Mouse (Mus musculus): ENCODE measurements at regions not wholly inside any gene's neighbourhood (a gene's known extent, or its start where the extent isn't known, plus 50 kb on each side); places are given as distances from the start of the nearest gene placed in this dataset.

DNA sequence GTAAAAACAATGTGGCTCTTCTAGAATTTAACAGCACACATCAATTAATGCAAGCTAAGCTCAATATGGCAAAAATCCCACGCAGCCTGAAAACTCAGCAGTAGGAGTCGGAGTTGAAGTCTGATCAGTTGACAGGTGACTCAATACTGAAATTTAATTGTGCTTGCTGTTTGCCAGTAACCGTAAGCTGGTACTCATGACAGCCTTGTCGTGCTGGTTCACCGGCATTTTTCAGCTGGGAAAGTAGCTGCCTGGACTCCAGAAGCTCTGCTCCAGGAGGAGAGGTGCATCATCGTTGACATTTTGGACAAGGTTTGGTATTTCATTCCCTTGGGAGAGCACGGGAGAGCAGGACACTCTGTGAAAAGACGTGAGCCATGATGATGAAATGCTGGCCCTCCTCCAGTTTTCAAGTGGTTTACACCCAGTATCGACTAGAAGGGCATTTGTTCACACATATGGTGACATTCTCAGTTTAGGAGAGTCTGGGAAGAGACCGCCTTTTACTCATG lies 372.1 kb upstream of the Actbl2 start:
- in situ Hi-C loops (cut with MboI; ENCODE audit: low sequenced_read_pairs): no loop called here

DNA sequence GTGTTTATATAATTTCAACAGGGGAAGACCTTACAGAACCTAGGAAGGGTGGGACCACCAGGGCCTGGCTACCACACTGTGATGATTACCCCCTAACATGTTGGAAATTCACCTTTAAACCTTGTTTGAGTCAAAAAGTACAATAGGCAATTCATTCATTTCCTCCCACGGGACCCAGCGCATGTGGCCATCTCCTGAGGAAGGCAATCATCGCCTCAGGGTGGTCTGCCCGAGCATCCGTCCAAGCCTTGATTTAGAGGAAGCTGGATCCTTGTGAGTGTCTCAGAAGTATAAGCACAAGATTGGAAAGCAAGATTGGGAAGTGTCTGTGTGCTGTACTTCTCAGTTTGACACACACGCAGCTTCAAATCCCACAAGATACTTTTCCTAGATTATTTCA lies 360.9 kb upstream of the Actbl2 start:
- in situ Hi-C loops (cut with MboI; ENCODE audit: low sequenced_read_pairs): no loop called here

DNA sequence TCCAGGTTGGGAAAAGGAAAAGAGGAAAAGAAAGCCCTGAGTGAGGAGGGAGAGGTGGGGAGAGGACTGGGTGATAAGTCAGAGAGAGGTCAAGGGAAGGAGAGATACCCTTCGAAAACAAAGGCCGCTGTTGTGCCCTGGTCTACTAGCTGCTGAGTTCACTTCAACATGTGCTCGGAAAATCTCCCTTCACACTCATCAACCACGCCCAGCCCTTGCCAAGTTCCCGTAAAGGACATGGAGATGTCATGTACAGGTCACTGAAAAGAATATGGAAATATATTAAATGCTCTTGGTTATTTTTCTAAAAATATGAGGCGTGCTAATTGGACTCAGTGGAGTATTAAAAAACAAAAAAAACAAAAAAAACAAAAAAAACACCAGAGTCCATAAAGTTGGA lies 359.5 kb upstream of the Actbl2 start:
- in situ Hi-C loops (cut with MboI; ENCODE audit: low sequenced_read_pairs): no loop called here

DNA sequence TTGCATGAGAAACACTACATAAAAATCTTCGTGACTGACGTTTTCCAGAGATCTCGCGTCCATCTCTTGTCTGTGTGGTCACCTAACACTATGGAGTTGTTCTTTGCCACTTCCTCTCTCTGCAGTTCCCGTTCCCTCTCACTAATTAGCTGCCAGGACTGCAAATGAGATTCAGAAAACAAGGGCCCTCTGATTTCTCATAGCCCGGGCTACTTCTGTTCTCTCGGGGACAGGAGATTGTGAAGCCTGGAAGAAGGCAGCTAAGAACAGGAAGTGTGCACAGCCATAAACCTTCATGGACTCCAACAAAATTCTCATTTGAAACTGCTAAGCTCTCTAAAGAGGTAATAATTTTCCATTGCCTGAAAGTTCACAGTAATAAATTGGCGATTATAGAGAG lies 358.9 kb upstream of the Actbl2 start:
- in situ Hi-C loops (cut with MboI; ENCODE audit: low sequenced_read_pairs): no loop called here

DNA sequence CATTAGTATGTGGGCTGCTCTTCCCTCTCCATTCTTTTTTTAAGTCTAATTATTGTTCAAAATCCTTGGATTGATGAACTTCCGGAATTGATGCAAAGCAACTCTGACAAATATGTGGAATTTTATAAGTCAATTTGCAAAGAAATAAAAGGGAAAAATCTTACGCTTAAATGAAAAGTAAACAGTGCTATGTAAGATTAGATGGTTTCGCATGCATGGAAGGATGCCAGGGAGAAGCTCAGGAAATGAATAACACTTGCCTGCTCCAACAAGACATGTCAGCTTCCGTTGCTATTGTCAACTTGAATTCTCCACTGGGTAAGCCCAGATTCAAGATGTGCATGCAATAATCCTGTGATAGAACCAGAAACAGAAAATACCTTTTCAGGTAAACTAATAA lies 357.2 kb upstream of the Actbl2 start:
- in situ Hi-C loops (cut with MboI; ENCODE audit: low sequenced_read_pairs): no loop called here

DNA sequence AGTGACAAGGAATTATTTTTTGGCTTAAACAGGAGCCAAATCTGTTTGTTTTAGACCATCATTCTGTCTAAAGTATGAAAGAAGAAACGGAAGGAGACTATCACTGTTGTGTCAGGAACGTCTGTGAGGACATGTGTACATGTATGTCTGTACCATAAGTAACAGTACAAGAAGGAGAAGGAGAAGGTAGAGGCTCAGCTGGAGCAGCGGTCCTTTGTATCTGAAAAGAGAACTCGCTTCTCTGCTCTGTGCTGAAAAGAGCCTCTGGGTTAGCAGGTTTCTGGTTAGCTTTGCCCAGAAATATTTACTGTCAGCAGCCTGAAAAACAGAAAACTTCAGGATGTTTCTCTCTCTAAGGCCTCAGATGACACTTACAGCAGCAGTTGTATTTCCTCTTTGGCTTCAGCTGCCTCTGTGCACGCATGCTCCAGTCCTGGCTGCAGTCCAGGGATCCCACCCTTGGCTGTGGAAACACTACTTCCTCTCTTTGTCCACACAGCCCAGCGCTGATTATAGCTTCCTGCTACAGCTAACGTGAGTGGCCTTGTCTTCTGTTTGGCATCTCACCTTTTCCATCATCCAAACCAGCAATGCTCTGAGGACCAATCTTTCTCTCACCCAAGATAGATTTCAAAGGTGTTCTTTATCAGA lies 351.7 kb upstream of the Actbl2 start:
- in situ Hi-C loops (cut with MboI; ENCODE audit: low sequenced_read_pairs): no loop called here

DNA sequence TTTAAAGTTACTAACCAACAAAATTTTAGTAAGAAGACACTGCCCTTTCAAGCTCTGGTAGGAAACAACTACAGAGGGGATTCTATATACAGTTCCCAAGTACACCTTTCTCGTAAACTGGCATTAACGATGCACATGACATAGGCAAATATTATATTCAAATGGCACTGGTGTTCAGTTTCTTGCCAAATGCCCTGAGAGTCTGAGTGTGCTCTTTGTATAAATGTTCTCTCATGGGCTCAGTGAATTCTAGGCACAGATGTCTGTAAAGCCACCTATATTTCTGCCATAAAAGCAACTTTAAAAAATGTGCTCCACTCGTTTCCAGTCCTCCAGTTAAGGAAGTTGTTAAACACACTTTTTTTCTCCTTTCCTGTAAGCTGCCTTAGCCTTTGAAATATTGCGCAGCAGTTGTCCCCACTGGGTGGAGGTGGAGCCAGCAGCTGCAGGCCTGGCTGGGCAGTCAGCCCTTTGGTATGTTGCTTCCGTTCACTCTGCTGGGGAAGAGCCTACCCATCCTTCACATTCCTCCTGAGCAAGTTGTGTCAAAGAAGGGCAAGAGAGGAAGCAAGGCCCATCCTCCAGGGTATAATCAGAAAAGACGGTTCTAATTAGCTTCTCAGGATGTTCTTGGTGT lies 347.4 kb upstream of the Actbl2 start:
- in situ Hi-C loops (cut with MboI; ENCODE audit: low sequenced_read_pairs): no loop called here

DNA sequence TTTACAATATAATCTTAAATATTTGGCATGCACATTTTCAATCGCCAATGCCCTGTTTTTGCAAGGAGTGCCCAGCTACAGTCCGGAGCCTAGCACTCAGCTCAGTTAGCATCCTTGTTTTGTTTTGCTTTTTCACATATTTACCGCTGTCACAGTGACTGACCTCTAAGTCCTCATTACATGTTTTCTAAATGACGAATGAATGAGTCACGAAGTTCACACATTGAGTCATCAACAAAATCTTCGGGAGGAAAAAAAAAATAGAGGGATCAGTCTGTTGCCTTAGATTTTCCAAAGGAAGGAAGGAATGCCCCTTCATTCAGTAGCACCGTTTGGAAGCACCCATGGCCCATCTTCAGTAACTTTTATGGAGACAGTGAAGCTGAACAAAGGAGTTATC lies 342.9 kb upstream of the Actbl2 start:
- in situ Hi-C loops (cut with MboI; ENCODE audit: low sequenced_read_pairs): no loop called here

DNA sequence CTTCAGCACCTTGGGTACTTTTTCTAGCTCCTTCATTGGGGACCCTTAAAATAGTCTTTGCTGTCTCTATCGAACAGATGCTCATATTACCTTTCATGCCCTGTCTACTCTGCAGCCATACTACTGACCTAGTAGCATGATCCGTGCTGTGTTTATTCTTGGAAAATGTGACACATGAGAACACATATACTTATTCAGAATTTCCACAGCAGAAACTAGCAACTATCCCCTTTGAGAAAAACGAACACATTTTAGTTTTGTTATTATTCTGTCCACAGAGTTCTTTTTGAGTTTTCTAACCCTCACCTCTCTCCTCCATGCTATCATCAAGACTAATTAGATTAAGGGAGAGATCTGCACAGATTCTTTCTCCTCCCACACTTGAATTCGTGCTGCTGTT lies 341.6 kb upstream of the Actbl2 start:
- in situ Hi-C loops (cut with MboI; ENCODE audit: low sequenced_read_pairs): no loop called here

DNA sequence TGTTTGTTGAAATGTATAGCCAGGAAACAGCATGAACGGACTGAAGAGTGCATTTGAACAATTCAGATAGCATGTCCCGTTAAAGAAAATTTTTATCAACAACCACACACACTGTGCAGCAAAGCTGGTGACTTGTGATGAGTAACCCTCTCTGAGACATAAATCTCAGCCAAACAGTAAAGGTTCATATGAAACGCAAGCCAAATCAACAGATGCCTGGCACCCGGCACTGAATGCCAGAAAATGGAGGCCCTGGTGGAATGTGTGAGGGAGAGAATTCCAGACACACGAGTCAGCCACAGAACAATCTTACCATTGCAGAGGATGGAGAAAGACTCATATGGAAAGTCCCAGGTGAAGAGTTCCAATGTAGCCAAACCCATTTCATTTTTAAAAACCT lies 341.1 kb upstream of the Actbl2 start:
- in situ Hi-C loops (cut with MboI; ENCODE audit: low sequenced_read_pairs): no loop called here

DNA sequence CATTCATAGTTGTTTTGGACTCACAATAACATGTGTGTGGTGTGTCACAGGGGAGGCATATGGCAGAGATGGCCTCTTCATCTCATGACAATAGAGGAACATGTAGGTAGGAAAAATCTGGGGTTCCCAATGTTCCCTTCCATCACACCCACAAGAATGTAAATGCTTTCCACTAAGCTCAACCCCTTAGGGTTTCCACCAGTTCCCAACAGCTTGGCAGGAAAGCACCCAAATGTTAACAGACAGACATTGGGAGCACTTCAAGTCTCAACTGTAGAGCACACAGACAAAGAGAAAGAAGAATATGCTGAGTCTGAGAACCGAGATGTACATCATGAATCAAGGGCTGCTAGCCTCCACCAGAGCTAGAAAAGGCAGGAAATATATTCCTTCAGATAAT lies 339.7 kb upstream of the Actbl2 start:
- in situ Hi-C loops (cut with MboI; ENCODE audit: low sequenced_read_pairs): no loop called here

DNA sequence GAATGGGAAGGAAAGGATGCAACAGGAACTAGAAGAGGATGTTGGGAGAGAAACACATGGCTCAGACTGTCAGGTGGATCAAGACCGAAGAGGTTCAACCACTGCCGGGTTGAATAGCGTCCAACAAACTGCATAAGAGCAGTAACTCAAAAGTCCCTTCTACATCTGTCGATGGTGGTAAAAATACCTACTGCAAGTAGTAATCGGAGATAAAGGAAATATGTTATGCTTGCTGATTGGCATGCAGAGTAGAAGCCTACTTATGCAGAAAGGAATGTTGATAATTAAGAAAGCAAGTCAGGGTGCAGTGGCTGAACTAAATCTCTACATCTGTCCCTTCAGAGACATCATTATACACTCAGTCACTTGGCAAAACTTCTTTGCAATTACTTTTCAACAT lies 330.9 kb upstream of the Actbl2 start:
- in situ Hi-C loops (cut with MboI; ENCODE audit: low sequenced_read_pairs): no loop called here

DNA sequence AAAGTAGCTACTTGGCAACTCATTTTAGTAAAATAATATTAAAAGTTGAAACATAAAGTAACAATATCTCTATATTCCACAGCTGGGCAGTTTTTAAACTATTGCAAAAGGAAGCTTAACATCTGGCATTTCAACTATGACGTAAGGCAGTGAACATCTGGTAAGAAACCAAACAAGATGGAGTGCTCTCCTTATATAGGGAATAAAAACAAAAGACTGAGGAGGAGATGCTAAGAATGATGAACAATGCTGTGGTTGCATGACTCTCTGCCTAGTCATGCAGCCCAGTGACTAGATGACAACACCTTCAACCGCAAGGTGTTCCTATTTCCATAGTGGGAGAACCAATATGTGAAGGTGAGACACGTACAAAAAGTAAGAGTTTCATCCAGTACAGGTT lies 329.9 kb upstream of the Actbl2 start:
- in situ Hi-C loops (cut with MboI; ENCODE audit: low sequenced_read_pairs): no loop called here

DNA sequence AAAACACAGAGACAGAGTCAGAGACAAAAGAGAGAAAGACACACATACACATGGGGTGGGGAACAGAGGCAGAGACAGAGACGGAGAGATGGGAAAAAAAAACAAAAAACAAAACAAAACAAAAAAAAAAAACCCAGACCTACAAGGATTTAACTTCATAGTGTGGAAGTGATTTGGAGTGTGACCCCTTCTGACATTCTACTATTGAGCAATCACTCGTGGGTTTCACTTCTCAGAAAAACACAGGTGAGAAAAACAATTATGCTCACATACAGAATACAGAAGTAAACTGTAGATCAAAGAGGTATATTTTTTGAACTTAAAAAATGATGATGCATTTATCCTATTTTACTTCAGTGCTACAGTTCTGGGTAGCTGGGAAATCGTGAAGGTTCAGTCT lies 326.7 kb upstream of the Actbl2 start:
- in situ Hi-C loops (cut with MboI; ENCODE audit: low sequenced_read_pairs): no loop called here

DNA sequence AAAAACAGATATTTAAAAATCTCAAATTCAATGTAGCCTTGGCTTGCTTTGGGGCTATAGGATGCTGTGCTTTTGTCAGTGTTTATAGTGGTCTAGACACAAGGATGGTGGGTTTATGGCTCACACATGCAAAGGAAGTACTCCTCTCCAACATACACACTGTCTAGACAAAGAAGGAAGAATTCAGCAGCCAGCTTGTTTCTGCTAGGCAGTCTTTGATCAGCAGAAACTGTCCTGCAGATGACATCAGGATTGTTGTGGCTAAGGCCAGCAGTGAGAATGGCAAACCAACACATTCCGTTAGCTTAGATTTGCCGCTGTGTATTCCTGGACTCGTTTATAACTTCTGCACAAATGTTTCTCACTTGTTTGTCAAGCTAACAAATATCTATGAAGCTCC lies 325.9 kb upstream of the Actbl2 start:
- in situ Hi-C loops (cut with MboI; ENCODE audit: low sequenced_read_pairs): no loop called here

DNA sequence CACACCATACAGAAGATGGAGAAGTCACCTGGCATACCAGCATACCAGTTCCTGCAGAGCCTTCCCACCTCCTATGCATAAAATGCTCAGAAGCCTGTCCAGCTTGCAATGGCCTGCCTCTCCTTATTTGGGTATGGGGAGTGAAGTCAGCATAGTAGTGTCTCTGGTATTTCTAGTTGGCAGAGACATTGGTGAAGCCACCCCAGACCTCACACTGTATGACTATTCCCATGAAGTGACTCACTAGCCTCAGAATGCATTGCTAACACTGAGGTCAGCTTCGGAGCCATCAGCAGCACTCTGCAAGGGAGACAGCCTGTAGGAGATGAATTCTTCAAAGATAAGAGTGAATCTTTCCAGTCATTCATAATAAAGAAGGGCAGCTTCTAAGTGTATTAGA lies 325.2 kb upstream of the Actbl2 start:
- in situ Hi-C loops (cut with MboI; ENCODE audit: low sequenced_read_pairs): no loop called here

DNA sequence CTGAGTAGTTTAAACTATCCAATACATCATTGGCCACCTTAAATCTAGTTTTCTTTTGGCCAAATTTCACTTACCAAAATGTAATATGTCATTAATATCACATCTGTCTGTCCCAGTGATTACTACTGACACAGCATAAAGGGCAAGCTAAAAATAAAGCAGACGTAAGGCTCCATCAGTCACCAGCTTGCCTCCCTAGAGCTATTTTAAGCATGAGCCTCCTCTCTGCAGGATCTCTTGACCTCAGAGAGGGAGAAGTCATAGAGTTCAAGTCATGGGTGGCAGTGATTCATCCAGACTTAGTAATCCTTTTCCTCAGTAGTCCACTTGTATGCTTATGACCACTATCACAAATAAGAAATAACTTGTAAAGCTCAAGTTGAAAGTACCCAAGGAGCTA lies 313.2 kb upstream of the Actbl2 start:
- in situ Hi-C loops (cut with MboI; ENCODE audit: low sequenced_read_pairs): no loop called here

DNA sequence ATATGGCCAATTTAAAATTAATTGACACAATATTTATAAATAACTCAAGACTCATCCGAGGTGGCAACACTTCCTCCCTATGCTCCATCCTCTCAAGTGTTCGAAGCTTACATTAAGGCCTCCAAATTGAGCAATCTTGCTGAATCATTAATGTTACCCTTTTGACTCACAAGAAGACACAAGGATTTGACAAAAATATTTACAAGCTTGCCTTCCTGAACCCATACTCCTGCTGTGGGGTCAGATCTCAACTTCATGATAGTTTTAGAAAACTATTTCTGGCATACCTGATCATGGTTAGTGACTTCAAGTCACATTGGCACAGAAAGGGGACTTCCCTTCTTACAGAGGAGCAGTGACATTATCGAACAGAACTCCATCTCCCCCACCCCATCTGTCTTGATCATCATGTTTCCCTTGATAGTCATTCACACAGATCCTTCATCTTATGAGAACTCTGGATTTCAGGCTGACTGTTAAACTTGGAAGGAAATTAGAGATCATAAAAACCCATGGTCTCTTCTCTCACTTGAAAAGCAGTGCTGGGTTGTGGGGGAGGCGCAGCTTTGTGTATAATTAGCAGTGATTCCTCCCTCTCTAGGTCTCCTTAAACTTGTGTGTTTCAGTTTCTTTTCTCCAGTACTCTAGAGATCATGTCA lies 311.7 kb upstream of the Actbl2 start:
- in situ Hi-C loops (cut with MboI; ENCODE audit: low sequenced_read_pairs): no loop called here

DNA sequence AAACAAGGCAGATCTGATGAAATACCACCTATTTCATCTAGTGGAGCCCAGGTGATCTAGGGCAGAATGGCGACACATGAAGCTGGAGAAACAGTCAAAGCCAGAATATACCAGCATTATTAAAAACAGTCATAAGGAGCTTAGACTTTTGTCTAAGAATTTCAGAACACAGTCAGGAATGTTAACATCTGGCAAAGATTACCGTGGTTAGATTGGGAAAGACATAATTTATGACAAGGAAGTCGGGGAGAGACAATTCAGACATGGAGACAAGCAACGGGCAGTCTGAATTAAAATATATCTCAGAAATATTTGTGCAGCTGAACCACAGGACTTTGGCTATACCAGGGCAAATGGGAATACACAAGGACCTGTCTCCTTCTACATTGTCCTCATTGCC lies 310.8 kb upstream of the Actbl2 start:
- in situ Hi-C loops (cut with MboI; ENCODE audit: low sequenced_read_pairs): no loop called here

DNA sequence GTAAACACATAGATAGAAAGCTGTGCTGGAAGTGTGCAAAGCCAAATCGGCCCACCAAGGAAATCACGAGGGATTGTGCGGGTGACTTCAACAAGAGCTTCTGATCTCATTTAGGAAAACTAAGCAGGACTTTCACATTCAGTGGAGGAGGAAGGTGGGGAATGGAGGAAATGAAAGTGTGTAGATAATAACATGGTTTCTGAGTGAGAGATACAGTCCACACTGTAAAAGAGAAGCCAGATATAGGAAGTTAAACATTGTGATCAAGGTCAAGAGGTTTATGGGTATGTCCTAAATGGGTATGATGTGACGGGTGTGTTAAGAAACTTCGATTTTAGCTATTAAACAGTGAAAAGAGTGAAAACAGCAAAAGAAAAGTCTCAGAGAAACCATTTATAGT lies 310.1 kb upstream of the Actbl2 start:
- in situ Hi-C loops (cut with MboI; ENCODE audit: low sequenced_read_pairs): no loop called here

DNA sequence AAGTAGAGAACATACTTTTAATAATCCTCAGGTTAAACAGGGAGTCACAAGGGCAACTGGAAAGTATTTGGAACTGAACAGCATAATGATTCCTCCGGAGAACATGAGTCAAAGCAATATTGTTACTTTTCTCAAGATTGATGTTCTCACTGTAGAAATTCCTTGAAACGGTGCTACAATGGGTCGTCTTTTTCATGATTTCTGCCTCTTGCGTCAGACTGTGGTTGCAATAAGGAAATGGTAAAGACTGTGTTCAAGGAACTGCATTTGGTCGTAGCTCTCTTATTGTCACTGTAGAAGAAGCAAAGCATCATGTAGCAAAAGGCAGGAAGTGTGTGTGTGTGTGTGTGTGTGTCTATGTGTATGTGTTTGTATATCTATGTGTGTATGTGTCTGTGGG lies 294.6 kb upstream of the Actbl2 start:
- in situ Hi-C loops (cut with MboI; ENCODE audit: low sequenced_read_pairs): loop anchor here (10.0 to 25.0 kb wide), 2 partner anchors 398 to 455 kb away; no protein-coding TSS in a partner anchor

DNA sequence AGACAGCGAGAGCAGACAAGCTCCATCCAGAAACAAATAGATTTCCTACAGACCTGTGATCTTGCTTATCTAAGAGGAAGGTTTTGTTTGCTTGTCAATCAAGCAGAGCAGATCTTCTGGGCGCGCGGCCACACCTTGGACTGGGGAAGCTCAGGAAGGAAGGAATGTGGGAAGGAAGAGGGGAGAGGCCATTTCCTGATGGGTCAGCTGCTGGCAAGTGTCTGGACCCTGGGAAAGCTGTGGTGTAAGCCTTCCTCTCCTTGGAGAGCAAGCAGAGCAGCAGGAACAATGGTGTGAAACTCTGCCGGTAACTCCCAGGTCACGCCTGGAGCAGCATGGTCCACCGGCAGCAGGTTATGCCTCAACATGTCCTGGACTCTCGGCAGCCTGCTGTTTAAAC lies 287.7 kb upstream of the Actbl2 start:
- in situ Hi-C loops (cut with MboI; ENCODE audit: low sequenced_read_pairs): loop anchor here (5.0 to 25.0 kb wide), 3 partner anchors 405 to 575 kb away; no protein-coding TSS in a partner anchor

Measured in CH12F3 (cell line).